31 mouse cellular contexts compared by ENCODE assay signal in genomic region chr2:150755016-150755415, GRCm38 (mm10).
"Had no signal": no experiment of that assay in that cellular context is flagged by ENCODE, and none has a peak within 500 bp of the region (broad histone marks: within the 10 kb centered on the region; RNA-seq: fewer than 3 reads in every experiment).

No protein-coding gene starts in this region.

- H3K4me1 ChIP-seq: neural tube, embryonic 12.5 days had no signal

- H3K9me3 ChIP-seq: limb, embryonic 10.5 days; limb, embryonic 12.5 days; limb, embryonic 13.5 days; limb, embryonic 15.5 days; liver, embryonic 12.5 days; liver, embryonic 13.5 days; liver, embryonic 15.5 days; lung, embryonic 15.5 days; megakaryocyte, embryonic 14.5 days; midbrain, embryonic 10.5 days; midbrain, embryonic 12.5 days; midbrain, embryonic 15.5 days; neural tube, embryonic 12.5 days; neural tube, embryonic 13.5 days had no signal

- DNase-seq: left cerebral cortex, postnatal 4 days; liver; liver, embryonic 13.5 days; liver, postnatal 0 days; lung, adult 18-20 months; lung, adult 2 months; lung, embryonic 14.5 days; lung, postnatal 10 days; lung, postnatal 14 days; lung, postnatal 36 days; lung, postnatal 4 days; midbrain, embryonic 14.5 days had no signal

- H3K4me3 ChIP-seq: limb, embryonic 10.5 days; limb, embryonic 12.5 days; limb, embryonic 13.5 days; limb, embryonic 15.5 days; liver, embryonic 12.5 days; liver, embryonic 13.5 days; liver, embryonic 15.5 days; lung, embryonic 15.5 days; megakaryocyte, embryonic 14.5 days; midbrain, embryonic 10.5 days; midbrain, embryonic 12.5 days; midbrain, embryonic 15.5 days; myocyte; neural tube, embryonic 12.5 days; neural tube, embryonic 13.5 days had no signal

- ATAC-seq: liver, embryonic 12.5 days; liver, postnatal 0 days; lung, postnatal 0 days; midbrain, embryonic 15.5 days; midbrain, embryonic 16.5 days had no signal

- H3K4me2 ChIP-seq: limb, embryonic 12.5 days; limb, embryonic 13.5 days; limb, embryonic 15.5 days; liver, embryonic 11.5 days; liver, embryonic 12.5 days; liver, embryonic 13.5 days; liver, embryonic 15.5 days; lung, embryonic 14.5 days; lung, embryonic 15.5 days; midbrain, embryonic 12.5 days; midbrain, embryonic 15.5 days; neural tube, embryonic 12.5 days; neural tube, embryonic 13.5 days had no signal

- H3K9ac ChIP-seq: limb, embryonic 12.5 days; limb, embryonic 13.5 days; limb, embryonic 15.5 days; liver, embryonic 12.5 days; liver, embryonic 13.5 days; liver, embryonic 14.5 days; liver, embryonic 15.5 days; liver, postnatal 0 days; lung, embryonic 14.5 days; lung, embryonic 15.5 days; midbrain, embryonic 12.5 days; midbrain, embryonic 15.5 days; neural tube, embryonic 12.5 days; neural tube, embryonic 13.5 days had no signal

- H3K27ac ChIP-seq: limb, embryonic 10.5 days; limb, embryonic 12.5 days; limb, embryonic 13.5 days; limb, embryonic 15.5 days; liver, embryonic 12.5 days; liver, embryonic 13.5 days; liver, embryonic 14.5 days; liver, embryonic 15.5 days; lung, embryonic 15.5 days; macrophage; midbrain, embryonic 10.5 days; midbrain, embryonic 12.5 days; midbrain, embryonic 15.5 days; neural tube, embryonic 12.5 days; neural tube, embryonic 13.5 days had no signal

- H3K27me3 ChIP-seq: limb, embryonic 12.5 days; limb, embryonic 13.5 days; limb, embryonic 15.5 days; liver, embryonic 12.5 days; liver, embryonic 13.5 days; liver, embryonic 15.5 days; lung, embryonic 15.5 days; megakaryocyte, embryonic 14.5 days; midbrain, embryonic 12.5 days; midbrain, embryonic 15.5 days; neural tube, embryonic 12.5 days; neural tube, embryonic 13.5 days had no signal
